Comparison of ENCODE assay signal across 26 mouse cellular contexts in the genomic region with DNA sequence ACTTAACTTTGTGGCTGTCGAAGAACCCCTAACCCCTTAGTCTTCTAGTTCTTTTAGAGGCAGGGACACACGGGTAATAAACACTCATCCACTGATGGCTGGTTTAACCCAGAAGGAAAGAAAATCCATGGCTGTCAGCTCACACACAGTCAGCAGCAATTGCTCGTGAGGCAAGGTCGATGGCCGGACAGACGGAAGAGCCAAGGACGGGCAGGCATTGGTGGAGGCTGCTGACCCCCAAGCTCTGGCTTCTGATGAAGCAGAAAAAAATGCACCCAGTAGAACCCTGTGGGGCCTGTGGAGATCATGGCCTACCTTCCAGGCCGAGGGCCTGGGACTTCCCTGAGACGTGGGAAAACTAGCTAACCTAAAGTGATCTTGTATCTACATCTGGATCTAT.
DNase-seq lines count a peak whose midpoint lies in the region; ATAC-seq lines count a peak whose summit lies in the region.
"Had no signal": no experiment of that assay in that cellular context is flagged by ENCODE, and none has a peak within 500 bp of the region (broad histone marks: within the 10 kb centered on the region; RNA-seq: fewer than 3 reads in every experiment).

No protein-coding gene starts in this region.

- H3K4me3 ChIP-seq in heart, embryonic 12.5 days = no peak overlapping the region
- H3K4me3 ChIP-seq: embryonic facial prominence, embryonic 13.5 days; embryonic facial prominence, embryonic 15.5 days; erythroblast, embryonic 14.5 days; forebrain, embryonic 10.5 days; forebrain, embryonic 12.5 days had no signal

- no peak overlapping the region for H3K4me2 ChIP-seq in heart, embryonic 12.5 days
- H3K4me2 ChIP-seq: embryonic facial prominence, embryonic 13.5 days; embryonic facial prominence, embryonic 15.5 days; forebrain, embryonic 12.5 days had no signal

- peak; percentile 54 to 72 for DNase-seq in adrenal gland, adult (ENCODE audit: inconsistent age in 2 of 2, low spot score in 1 of 2)
- DNase-seq in adrenal gland, postnatal 4 days (ENCODE audit: low spot score in 2 of 2) = no peak
- peak; percentile 35 for DNase-seq in heart, adult 11 months
- DNase-seq in adrenal gland, postnatal 14 days = peak; percentile 66
- DNase-seq in adrenal gland, postnatal 36 days = peak; percentile 68 to 69
- DNase-seq in layer of hippocampus, adult 9-11 months = no peak
- no peak for DNase-seq in cerebellum, postnatal 25 days
- DNase-seq: B cell, adult 2 months; cerebellum, adult 11 months; cerebellum, adult 18-20 months; cerebellum, adult 8-10 months; cerebellum, adult 9-11 months; cerebellum, postnatal 14 days had no signal

- H3K27me3 ChIP-seq in heart, embryonic 12.5 days (replicated peaks) = no peaks in the 10 kb centered on the region
- H3K27me3 ChIP-seq: CH12.LX; embryonic facial prominence, embryonic 13.5 days; embryonic facial prominence, embryonic 15.5 days; Patski had no signal

- no peaks in the 10 kb centered on the region for H3K4me1 ChIP-seq in heart, embryonic 12.5 days (replicated peaks)
- H3K4me1 ChIP-seq: embryonic facial prominence, embryonic 13.5 days; embryonic facial prominence, embryonic 15.5 days; forebrain, embryonic 10.5 days; forebrain, embryonic 12.5 days had no signal

- no peaks in the 10 kb centered on the region for H3K36me3 ChIP-seq in heart, embryonic 12.5 days
- H3K36me3 ChIP-seq: embryonic facial prominence, embryonic 13.5 days; embryonic facial prominence, embryonic 15.5 days; forebrain, embryonic 10.5 days; forebrain, embryonic 12.5 days; G1E had no signal

- peaks cover 3% of the 10 kb centered on the region; the same call in 1 of the 2 replicates for H3K9me3 ChIP-seq in heart, embryonic 12.5 days (replicated peaks)
- H3K9me3 ChIP-seq: embryonic facial prominence, embryonic 15.5 days; G1E had no signal

- ATAC-seq in heart, embryonic 12.5 days (ENCODE audit: insufficient number of reproducible peaks, low FRiP score) = no peak
- ATAC-seq: activated CD4-positive, CD25-positive, alpha-beta regulatory T cell, adult 4 months; CD4-positive, CD25-positive, alpha-beta regulatory T cell, adult 4 months; forebrain, embryonic 14.5 days; forebrain, embryonic 16.5 days; Patski had no signal

- H3K27ac ChIP-seq in heart, embryonic 12.5 days (ENCODE audit: poor library complexity, severe bottlenecking) = no peak overlapping the region
- H3K27ac ChIP-seq: embryonic facial prominence, embryonic 13.5 days; embryonic facial prominence, embryonic 15.5 days; forebrain, embryonic 10.5 days; forebrain, embryonic 12.5 days had no signal

- H3K9ac ChIP-seq in heart, embryonic 12.5 days = no peak overlapping the region
- H3K9ac ChIP-seq: embryonic facial prominence, embryonic 13.5 days; embryonic facial prominence, embryonic 15.5 days; forebrain, embryonic 12.5 days had no signal

- 81% methylated on average over 9 of the region's 9 CpGs for WGBS in heart, embryonic 12.5 days

Comparison
In these comparisons a context has a peak if more than half of its experiments do, and no peak if none do; other contexts are left out.
1. DNase-seq: peak in adrenal gland, adult (2 of 2), heart, adult 11 months (single experiment), adrenal gland, postnatal 14 days (single experiment) and adrenal gland, postnatal 36 days (2 of 2); none in adrenal gland, postnatal 4 days (0 of 2), layer of hippocampus, adult 9-11 months (single experiment) and cerebellum, postnatal 25 days (0 of 2).